Mouse (Mus musculus) brain, embryonic 14.5 days (tissue): ENCODE data around the gene Adam12.

ENCODE experiments used
- CTCF ChIP-seq: fragments of 200-500 bp; IDR thresholded peaks from 2 replicates; pipeline ENCODE4 v1.5.1; 2012; ENCODE audit warnings: inconsistent platforms, mild to moderate bottlenecking, moderate library complexity, borderline replicate concordance; ENCODE audit not compliant: insufficient read depth, insufficient read length; ENCODE audit errors: extremely low read depth
- POLR2A ChIP-seq: fragments of 200-500 bp; IDR thresholded peaks from 2 replicates; pipeline ENCODE4 v1.6.1; 2012; ENCODE audit warnings: mild to moderate bottlenecking, inconsistent platforms, borderline replicate concordance; ENCODE audit not compliant: poor library complexity, insufficient read depth, insufficient read length, severe bottlenecking; ENCODE audit errors: extremely low read depth

DNA sequence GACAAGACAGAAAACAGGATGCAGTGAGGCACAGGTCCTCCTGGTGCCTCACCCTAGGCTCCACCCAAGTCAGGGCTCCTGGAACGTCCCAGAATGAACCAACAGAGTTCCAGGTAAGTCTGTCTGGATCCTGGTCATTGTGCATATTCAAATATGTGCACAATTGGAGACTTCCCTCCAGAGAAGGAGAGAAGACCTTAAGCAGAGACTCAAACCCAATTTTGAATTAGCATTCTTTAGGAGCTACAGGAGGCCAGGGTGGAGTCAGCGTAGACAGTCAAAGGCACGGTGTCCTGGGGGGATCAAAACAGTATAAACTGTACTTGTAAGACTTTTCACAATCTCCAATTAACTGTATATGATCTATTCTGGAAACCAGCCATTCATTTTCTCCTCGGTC lies 40.5 kb upstream of the Adam12 start:
- TF ChIP-seq POLR2A (no peak), CTCF (no peak)
